Mouse (Mus musculus) CH12.LX (cell line): ENCODE data around the gene Moap1.

ENCODE experiments used
- BHLHE40 ChIP-seq: IDR thresholded peaks from 2 replicates; pipeline ENCODE4 v1.6.1; 2011; ENCODE audit warnings: mild to moderate bottlenecking, low read depth, low read length, improper control_type of control experiment
- CHD2 ChIP-seq: IDR thresholded peaks from 2 replicates; pipeline ENCODE4 v1.6.1; 2011; ENCODE audit warnings: low read length, improper control_type of control experiment
- CTCF ChIP-seq, 2 experiments: IDR thresholded peaks in 1 of 2; conservative IDR thresholded peaks in 1 of 2; 2 replicates each; pipeline ENCODE4 v1.5.1; 2011 to 2012; ENCODE audit warnings: low read depth in 2 of 2, low read length in 2 of 2, improper control_type of control experiment in 1 of 2, inconsistent platforms in 1 of 2, mild to moderate bottlenecking in 1 of 2, moderate library complexity in 1 of 2
- EP300 ChIP-seq: IDR thresholded peaks from 2 replicates; pipeline ENCODE4 v1.6.1; 2011; ENCODE audit warnings: low read length, improper control_type of control experiment
- ETS1 ChIP-seq: conservative IDR thresholded peaks from 2 replicates; pipeline ENCODE4 v1.6.1; 2012; ENCODE audit warnings: low read depth, mild to moderate bottlenecking, inconsistent platforms, low read length, improper control_type of control experiment, moderate library complexity
- GABPA ChIP-seq: IDR thresholded peaks from 2 replicates; pipeline ENCODE4 v1.6.1; 2012; ENCODE audit warnings: low read depth, low read length, improper control_type of control experiment, inconsistent platforms; ENCODE audit not compliant: insufficient replicate concordance
- MAX ChIP-seq: IDR thresholded peaks from 2 replicates; pipeline ENCODE4 v1.6.1; 2011; ENCODE audit warnings: low read length, improper control_type of control experiment
- MAZ ChIP-seq: IDR thresholded peaks from 2 replicates; pipeline ENCODE4 v1.6.1; 2012; ENCODE audit warnings: low read depth, mild to moderate bottlenecking, inconsistent platforms, low read length, improper control_type of control experiment, moderate library complexity
- MXI1 ChIP-seq: IDR thresholded peaks from 2 replicates; pipeline ENCODE4 v1.6.1; 2011; ENCODE audit warnings: mild to moderate bottlenecking, low read depth, low read length, improper control_type of control experiment
- MYC ChIP-seq: IDR thresholded peaks from 2 replicates; pipeline ENCODE4 v1.6.1; 2011; ENCODE audit warnings: low read depth, mild to moderate bottlenecking, improper control_type of control experiment, low read length
- NRF1 ChIP-seq: IDR thresholded peaks from 2 replicates; pipeline ENCODE4 v1.6.1; 2014; ENCODE audit warnings: low read depth, mild to moderate bottlenecking, inconsistent platforms, low read length, improper control_type of control experiment, moderate library complexity
- POLR2A ChIP-seq: IDR thresholded peaks from 2 replicates; pipeline ENCODE4 v1.6.1; 2011; ENCODE audit warnings: low read depth, mild to moderate bottlenecking, improper control_type of control experiment, low read length
- UBTF ChIP-seq: IDR thresholded peaks from 2 replicates; pipeline ENCODE4 v1.6.1; 2012; ENCODE audit warnings: low read depth, mild to moderate bottlenecking, inconsistent platforms, low read length, improper control_type of control experiment, moderate library complexity
- ZMIZ1 ChIP-seq: IDR thresholded peaks from 2 replicates; pipeline ENCODE4 v1.6.1; 2012; ENCODE audit warnings: low read depth, mild to moderate bottlenecking, inconsistent platforms, low read length, improper control_type of control experiment

GRCm38 (mm10) chr12:102700453-102700852 lies 43.0 kb downstream of the Moap1 start:
- TF ChIP-seq CHD2: no peak
- no peak for TF ChIP-seq BHLHE40
- TF ChIP-seq GABPA: no peak
- TF ChIP-seq MAX: no peak
- TF ChIP-seq ETS1: no peak
- TF ChIP-seq MYC: no peak
- TF ChIP-seq CTCF (conservative IDR thresholded peaks at IDR 0.05 in 1 of 2, IDR thresholded peaks at IDR 0.05 in 1 of 2; ENCODE audit: low read depth in 2 of 2, low read length in 2 of 2): no peak
- no peak for TF ChIP-seq EP300
- TF ChIP-seq POLR2A: no peak
- TF ChIP-seq MXI1: no peak
- TF ChIP-seq NRF1: no peak
- no peak for TF ChIP-seq UBTF
- no peak for TF ChIP-seq MAZ
- no peak for TF ChIP-seq ZMIZ1
